Mouse (Mus musculus) hindbrain, embryonic 10.5 days (tissue): ENCODE data around the gene Pet100. TPM values are rescaled to one million over a fixed set of nuclear protein-coding genes. Genes with fewer than 3 reads are reported as not detected.

Source experiments
- DNase-seq: peaks from one replicate; pipeline ENCODE4 v3.0.0-alpha.2; 2017; ENCODE audit warnings: low spot score
- H3K27ac ChIP-seq: fragments of 300-500 bp; sonication (generic); 2 replicates; pipeline ENCODE4 v1.5.1; 2016; ENCODE audit warnings: mild to moderate bottlenecking, moderate library complexity
- H3K27me3 ChIP-seq: fragments of 300-500 bp; sonication (generic); 2 replicates; pipeline ENCODE4 v1.6.1; 2016; ENCODE audit warnings: mild to moderate bottlenecking; ENCODE audit not compliant: poor library complexity, insufficient read depth, severe bottlenecking
- H3K36me3 ChIP-seq: fragments of 300-500 bp; sonication (generic); 2 replicates; pipeline ENCODE4 v1.6.1; 2016; ENCODE audit warnings: mild to moderate bottlenecking, moderate library complexity
- H3K4me1 ChIP-seq: fragments of 300-500 bp; sonication (generic); replicated peaks from 2 replicates; pipeline ENCODE4 v1.6.1; 2016; ENCODE audit warnings: mild to moderate bottlenecking
- H3K4me3 ChIP-seq: fragments of 300-500 bp; sonication (generic); 2 replicates; pipeline ENCODE4 v1.5.1; 2016; ENCODE audit warnings: mild to moderate bottlenecking, moderate library complexity
- H3K9me3 ChIP-seq: fragments of 300-500 bp; sonication (generic); 2 replicates; pipeline ENCODE4 v1.6.1; 2016; ENCODE audit warnings: mild to moderate bottlenecking, moderate library complexity
- WGBS: fragments of 180-500 bp; shearing (Covaris S2); methylation state at CpG from one replicate; pipeline ENCODE4 v1.1.7; 2016; 5-methylcytosine and 5-hydroxymethylcytosine counted together
- polyA plus RNA-seq: library from polyadenylated mRNA; unstranded; fragments of >200 nt; fragmentation: Nextera tagmentation; extraction: Ambion mirVana; gene quantifications from 2 replicates; pipeline ENCODE4 v1.2.1, GENCODE M21; 2016

Pet100 gene
- polyA plus RNA-seq, 1 experiment from 2014 or later, result 115 TPM

DNA sequence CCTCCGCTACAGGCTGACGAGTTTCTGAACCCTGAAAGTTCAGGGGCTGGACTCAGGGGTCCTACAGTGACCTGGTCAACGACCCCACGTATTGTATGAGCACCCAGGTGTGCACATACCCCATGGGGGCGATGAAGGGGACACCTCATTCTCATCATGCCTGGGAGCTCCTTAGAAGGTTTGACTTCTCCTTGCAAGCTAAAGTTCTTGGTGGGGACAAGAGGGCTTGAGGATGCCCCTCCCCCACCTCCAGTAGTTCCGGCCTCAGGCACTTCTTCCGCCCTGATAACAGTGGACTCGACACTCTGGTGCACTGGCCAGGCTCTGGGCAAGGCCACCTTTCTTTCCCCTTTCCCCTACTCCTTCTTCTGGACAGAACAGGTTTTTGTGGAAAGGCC lies 10.1 kb downstream of the Pet100 start:
- 19% methylated on average over 8 of the region's 8 CpGs for WGBS
- H3K4me1 ChIP-seq, result peaks cover 9% of the 10 kb centered on the region
- no peak for DNase-seq
- H3K27ac ChIP-seq, result peak overlapping the region; percentile 80
- H3K27me3 ChIP-seq, result peaks cover 23% of the 10 kb centered on the region; the same call in 1 of the 2 replicates
- H3K36me3 ChIP-seq, result peaks cover 19% of the 10 kb centered on the region
- peak overlapping the region; percentile 66 for H3K4me3 ChIP-seq
- H3K9me3 ChIP-seq, result no peaks in the 10 kb centered on the region

DNA sequence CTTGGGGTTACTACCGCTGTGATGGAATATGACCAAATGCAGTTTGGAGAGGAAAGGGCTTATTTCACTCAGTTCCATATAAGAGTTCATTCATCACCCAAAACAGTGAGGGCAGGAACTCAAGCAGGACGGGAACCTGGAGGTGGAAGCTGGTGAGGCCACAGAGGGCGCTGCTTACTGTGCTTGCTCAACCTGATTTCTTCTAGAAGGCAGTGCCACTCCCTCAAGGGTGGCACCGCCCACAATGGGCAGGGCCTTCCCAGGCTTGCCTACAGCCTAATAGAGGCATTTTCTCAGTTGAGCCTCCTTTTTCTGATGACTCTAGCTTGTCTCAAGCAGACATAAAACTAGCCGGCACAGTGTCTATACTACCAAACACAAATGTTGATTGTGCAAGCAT lies 24.5 kb downstream of the Pet100 start:
- DNase-seq, result no peak

DNA sequence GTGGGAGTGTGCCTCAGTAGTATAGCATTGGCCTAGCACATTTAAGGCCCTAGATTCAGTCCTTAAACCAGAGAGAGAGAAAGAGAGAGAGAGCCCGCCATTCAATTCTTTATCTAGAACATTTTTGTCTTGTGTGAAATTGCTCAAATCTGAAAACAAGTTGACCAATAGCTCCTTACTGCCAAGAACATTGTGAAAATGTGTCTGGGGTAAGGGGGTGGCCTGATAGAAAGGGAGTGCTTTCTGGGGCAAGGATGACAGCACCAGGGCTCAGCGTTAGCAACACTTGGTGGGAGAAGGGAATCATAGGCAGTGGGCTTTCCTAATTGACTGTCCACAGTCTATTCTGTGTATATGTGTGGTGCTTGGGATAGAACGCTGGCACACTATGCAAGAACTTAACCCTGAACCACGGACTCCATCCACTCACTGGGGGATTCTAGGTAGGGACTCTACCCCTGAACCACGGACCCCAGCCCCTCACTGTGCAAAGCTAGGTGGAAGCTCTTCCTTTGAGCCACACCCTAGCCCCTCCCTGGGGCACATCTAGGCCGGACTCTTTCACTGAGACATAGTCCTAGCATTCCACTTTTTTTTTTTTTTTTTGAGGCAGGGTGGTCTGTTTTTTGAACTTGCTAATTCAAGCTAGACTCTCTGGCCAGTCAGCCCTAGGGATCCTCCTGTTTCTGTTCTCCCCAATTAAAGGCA lies 25.6 kb downstream of the Pet100 start:
- H3K4me1 ChIP-seq, result 0 out of 2 replicates have a peak, but pooled peaks cover 5% of the 10 kb centered on the region
- H3K4me3 ChIP-seq, result no peak overlapping the region
- no peaks in the 10 kb centered on the region for H3K9me3 ChIP-seq
- no peak overlapping the region for H3K27ac ChIP-seq
- H3K36me3 ChIP-seq, result no peaks in the 10 kb centered on the region
- DNase-seq, result no peak
- no peaks in the 10 kb centered on the region for H3K27me3 ChIP-seq
- WGBS, result 88% methylated on average over 6 of the region's 6 CpGs

More for the DNA sequence above, 24.5 kb downstream of the Pet100 start:
- Histone ChIP-seq H3K4me3 (no peak overlapping the region), H3K27me3 (no peaks in the 10 kb centered on the region), H3K36me3 (0 out of 2 replicates have a peak, but pooled peaks cover 5% of the 10 kb centered on the region), H3K4me1 (0 out of 2 replicates have a peak, but pooled peaks cover 5% of the 10 kb centered on the region), H3K9me3 (no peaks in the 10 kb centered on the region), H3K27ac (no peak overlapping the region)
- WGBS, result 26% methylated on average over 5 of the region's 5 CpGs

DNA sequence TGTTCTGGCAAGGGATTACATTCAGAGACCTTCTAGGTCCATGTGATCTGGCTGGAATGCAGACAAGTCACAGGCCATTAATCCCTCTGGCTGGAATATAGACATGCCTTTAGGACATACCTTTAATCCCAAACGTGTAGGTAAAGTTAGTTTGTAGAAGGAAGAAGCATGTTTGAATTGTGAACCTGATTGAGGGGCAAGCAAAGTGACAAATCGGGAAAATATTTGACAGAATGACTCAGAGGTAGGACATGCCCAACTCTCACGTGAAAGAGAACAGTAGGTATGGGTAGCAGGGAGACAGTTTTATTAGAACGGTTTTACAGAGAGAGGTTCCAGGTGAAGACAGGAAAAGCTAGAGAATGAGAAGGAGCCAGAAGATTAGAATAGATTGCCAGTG lies 26.2 kb downstream of the Pet100 start:
- 0 out of 2 replicates have a peak, but pooled peaks cover 5% of the 10 kb centered on the region for H3K4me1 ChIP-seq
- H3K9me3 ChIP-seq, result no peaks in the 10 kb centered on the region
- no peak for DNase-seq
- no peak overlapping the region for H3K4me3 ChIP-seq
- WGBS, result 83% methylated on average over 4 of the region's 4 CpGs
- H3K27ac ChIP-seq, result no peak overlapping the region
- H3K27me3 ChIP-seq, result no peaks in the 10 kb centered on the region
- no peaks in the 10 kb centered on the region for H3K36me3 ChIP-seq

DNA sequence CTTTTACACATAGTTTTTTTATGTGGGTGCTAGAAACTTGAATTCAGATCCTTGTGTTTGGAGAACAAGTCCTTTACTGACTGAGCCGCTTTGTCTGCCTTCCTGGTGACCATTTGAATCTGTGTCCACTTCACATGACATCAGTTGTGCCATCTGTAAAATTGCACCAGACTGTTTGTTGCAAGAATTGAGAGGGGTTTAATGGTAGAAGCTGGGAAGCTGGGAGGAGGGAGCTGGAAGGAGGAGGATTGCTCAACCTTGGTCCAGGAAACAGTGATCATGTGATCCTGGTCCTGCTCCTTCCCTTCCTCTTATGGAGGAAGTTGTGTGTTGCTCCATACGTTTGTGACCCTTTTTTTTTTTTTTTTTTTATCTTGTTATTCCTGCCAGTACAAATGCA lies 26.9 kb downstream of the Pet100 start:
- DNase-seq, result no peak
- H3K9me3 ChIP-seq, result no peaks in the 10 kb centered on the region
- no peaks in the 10 kb centered on the region for H3K36me3 ChIP-seq
- no peak overlapping the region for H3K4me3 ChIP-seq
- no peaks in the 10 kb centered on the region for H3K27me3 ChIP-seq
- 0 out of 2 replicates have a peak, but pooled peaks cover 5% of the 10 kb centered on the region for H3K4me1 ChIP-seq
- WGBS, result 67% methylated on average over 2 of the region's 2 CpGs
- no peak overlapping the region for H3K27ac ChIP-seq

DNA sequence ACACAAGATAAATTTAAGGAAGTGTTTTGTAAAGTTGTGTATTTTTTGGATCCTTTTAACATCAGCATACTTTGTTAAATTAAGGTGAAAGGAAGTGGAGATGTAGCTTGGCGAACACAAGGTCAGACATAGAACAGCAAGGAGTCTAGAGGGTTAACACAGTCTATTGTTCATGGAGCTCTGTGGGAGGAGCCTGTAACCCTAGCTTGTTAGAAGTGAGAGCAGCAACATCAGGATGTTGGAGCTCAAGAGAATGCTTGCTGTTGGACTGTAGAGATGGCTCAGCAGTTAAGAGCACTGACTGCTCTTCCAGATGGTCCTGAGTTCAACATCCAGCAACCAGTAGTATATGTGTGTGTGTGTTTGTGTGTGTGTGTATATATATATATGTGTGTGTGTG lies 27.6 kb downstream of the Pet100 start:
- no peaks in the 10 kb centered on the region for H3K9me3 ChIP-seq
- H3K27me3 ChIP-seq, result no peaks in the 10 kb centered on the region
- no peak overlapping the region for H3K4me3 ChIP-seq
- 0 out of 2 replicates have a peak, but pooled peaks cover 5% of the 10 kb centered on the region for H3K4me1 ChIP-seq
- H3K36me3 ChIP-seq, result no peaks in the 10 kb centered on the region
- no peak for DNase-seq
- no peak overlapping the region for H3K27ac ChIP-seq
- 38% methylated on average over 1 of the region's 1 CpGs for WGBS

DNA sequence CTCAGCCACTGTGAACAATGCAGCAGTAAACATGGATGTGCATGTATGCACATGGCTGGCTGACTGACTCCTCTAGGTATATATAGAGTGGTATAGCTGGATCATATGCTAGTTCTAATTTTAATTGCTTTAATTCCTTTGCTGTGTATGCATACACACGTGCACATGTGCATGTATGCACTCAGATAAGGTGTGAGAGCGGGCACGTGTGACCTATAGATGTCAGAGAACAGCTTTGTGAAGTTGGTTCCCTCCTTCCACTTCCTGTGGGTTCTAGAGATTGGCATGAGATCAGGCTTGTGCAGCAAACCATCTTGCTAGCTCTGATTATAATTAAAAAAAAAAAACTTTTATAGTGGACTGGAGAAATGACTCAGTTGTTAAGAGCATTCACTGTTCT lies 31.5 kb downstream of the Pet100 start:
- no peaks in the 10 kb centered on the region for H3K36me3 ChIP-seq
- DNase-seq, result no peak
- WGBS, result 65% methylated on average over 3 of the region's 3 CpGs
- H3K27me3 ChIP-seq, result no peaks in the 10 kb centered on the region
- H3K9me3 ChIP-seq, result no peaks in the 10 kb centered on the region
- peaks cover 19% of the 10 kb centered on the region for H3K4me1 ChIP-seq
- H3K4me3 ChIP-seq, result no peak overlapping the region
- H3K27ac ChIP-seq, result no peak overlapping the region

DNA sequence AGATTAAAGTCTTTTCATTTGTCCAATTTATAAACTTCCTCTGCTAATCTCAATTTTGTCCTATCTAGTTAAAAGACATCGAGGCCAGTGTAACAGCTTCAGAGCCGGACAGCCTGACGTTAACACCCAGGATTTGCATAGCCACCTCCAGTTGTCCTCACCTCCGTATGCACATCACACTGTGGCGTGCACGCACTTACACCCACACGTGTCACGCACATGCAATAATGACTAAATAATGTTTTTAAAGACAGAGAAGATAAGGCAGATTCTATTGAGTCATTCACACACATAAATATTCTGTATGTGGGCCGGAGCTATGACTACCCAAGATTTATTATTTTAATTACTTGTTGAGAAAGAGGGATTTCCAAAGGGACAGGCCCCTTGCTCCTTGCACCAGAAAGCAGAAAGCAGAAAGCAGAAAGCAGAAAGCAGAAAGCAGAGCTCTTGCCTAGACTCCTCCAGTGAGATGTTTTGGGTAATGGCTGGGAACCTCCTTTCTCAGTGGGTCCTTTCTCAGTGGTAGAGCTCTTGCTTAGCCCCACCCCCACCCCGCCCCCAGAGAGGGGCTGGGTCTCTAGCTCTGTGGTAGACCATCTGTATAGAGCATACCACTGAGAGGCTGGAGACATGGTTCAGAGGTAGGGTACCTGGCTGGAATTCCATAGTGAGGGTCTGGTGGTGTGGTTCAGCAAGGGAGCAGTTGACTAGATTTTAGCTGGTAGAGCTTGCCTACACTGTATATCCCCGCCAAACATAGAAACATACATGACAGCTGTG lies 33.6 kb downstream of the Pet100 start:
- H3K27ac ChIP-seq, result no peak overlapping the region
- no peaks in the 10 kb centered on the region for H3K27me3 ChIP-seq
- H3K4me3 ChIP-seq, result no peak overlapping the region
- H3K4me1 ChIP-seq, result peaks cover 14% of the 10 kb centered on the region
- no peak for DNase-seq
- H3K36me3 ChIP-seq, result no peaks in the 10 kb centered on the region
- no peaks in the 10 kb centered on the region for H3K9me3 ChIP-seq
- 75% methylated on average over 11 of the region's 11 CpGs for WGBS

DNA sequence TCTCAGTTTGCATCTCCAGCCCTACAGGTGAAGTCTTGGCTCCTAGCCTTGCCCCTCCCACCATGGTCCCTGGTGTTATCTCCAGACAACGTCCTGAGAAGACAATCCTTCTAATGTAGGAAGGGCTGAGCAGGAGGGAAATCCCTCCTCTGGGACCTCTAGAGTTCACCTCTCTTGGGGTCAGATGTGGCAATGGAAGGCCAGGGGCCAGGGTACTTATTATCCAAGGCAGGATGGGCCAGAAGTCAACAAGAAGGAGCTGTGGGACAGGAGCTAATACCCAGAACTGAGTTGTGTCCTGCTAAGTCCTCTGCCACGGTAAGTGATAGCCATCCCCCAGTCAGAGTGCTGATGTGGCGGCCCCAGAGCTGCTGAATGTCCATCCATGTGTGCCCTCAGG lies 34.2 kb downstream of the Pet100 start, which contains the start of gene Retn:
TSS of gene Retn (plus strand) at position 245 of the 400 bp plus-strand sequence.
- no peak for DNase-seq
- Histone ChIP-seq H3K9me3 (no peaks in the 10 kb centered on the region), H3K4me3 (no peak within 1 kb of the TSS), H3K36me3 (no peaks in the 10 kb centered on the region), H3K27me3 (no peaks in the 10 kb centered on the region), H3K4me1 (peaks cover 14% of the 10 kb centered on the region), H3K27ac (no peak within 1 kb of the TSS)
- 67% methylated on average over 3 of the region's 3 CpGs for WGBS

DNA sequence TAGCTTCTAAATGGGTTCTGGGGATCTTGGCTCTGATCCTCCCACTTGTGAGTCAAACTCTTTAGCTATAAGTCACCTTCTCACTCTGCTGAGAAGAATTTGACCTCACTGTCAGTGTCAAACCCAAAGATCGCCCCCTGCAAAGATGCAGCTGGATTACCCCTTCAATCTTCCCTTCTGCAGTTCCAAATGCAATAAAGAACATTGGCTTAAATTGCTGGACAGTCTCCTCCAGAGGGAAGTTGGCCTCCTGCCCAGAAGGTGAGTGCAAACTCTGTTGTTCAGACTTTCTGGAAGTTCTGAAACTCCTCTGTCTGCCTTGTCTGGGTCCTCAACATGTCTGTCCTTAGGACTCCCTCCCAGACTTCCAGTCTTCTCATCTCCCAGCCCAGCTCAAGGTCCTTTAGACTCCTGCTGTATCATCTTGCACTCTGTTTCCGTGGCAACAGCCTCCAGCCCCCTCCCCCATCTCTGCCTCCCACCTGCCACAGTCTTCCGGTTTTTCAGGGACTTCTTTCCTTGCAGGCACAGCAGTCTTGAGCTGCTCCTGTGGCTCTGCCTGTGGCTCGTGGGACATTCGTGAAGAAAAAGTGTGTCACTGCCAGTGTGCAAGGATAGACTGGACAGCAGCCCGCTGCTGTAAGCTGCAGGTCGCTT lies 35.5 kb downstream of the Pet100 start:
- DNase-seq, result peak; percentile 51
- 27% methylated on average over 7 of the region's 7 CpGs for WGBS
- H3K4me3 ChIP-seq, result peak overlapping the region; percentile 29; the same call in 1 of the 2 replicates
- H3K27me3 ChIP-seq, result no peaks in the 10 kb centered on the region
- H3K4me1 ChIP-seq, result peaks cover 14% of the 10 kb centered on the region
- no peaks in the 10 kb centered on the region for H3K9me3 ChIP-seq
- no peak overlapping the region for H3K27ac ChIP-seq
- no peaks in the 10 kb centered on the region for H3K36me3 ChIP-seq

DNA sequence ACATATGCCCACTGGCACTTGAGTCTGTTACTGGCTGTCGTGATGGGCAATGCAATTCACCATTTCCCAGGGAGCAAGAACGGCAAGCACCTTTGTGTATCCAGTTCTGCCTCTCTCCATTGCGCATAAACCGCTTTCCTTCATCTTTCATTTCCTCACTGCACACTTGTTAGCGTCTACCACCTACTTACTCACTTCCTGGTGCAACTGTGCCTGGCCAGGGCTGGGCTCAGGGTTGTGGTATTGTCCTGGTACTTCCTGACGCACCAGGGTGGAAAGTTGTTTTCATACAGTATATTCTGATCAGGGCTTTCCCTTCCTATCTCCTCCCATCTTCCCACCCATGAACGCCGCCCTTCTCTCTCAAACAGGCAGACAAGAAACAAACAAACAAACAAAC lies 39.5 kb downstream of the Pet100 start:
- no peak overlapping the region for H3K27ac ChIP-seq
- H3K4me3 ChIP-seq, result no peak overlapping the region
- DNase-seq, result no peak
- H3K9me3 ChIP-seq, result no peaks in the 10 kb centered on the region
- 79% methylated on average over 8 of the region's 8 CpGs for WGBS
- peaks cover 14% of the 10 kb centered on the region for H3K4me1 ChIP-seq
- H3K36me3 ChIP-seq, result no peaks in the 10 kb centered on the region
- no peaks in the 10 kb centered on the region for H3K27me3 ChIP-seq

DNA sequence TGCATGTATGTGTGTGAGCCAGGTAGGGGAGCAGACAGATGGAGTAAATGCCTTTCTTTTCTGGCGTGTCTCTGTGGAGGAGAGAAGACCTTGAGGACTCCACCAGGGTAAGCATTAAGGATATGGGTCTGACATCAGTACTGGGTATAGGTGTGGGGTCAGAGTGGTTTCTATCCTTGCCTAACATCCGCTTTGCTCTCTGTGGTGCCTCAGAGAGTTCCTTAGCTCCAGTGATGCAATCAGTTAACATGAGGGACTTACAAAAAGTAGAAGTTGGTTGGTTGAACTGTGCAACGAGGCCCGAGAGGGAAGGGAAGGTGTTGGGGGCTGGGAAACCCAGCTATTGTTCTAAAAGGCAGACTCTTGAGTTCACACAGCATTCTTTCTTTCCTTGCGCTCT lies 43.1 kb downstream of the Pet100 start:
- no peaks in the 10 kb centered on the region for H3K9me3 ChIP-seq
- H3K27me3 ChIP-seq, result no peaks in the 10 kb centered on the region
- no peaks in the 10 kb centered on the region for H3K36me3 ChIP-seq
- no peak overlapping the region for H3K4me3 ChIP-seq
- no peak overlapping the region for H3K27ac ChIP-seq
- DNase-seq, result no peak
- 69% methylated on average over 5 of the region's 5 CpGs for WGBS
- no peaks in the 10 kb centered on the region for H3K4me1 ChIP-seq

DNA sequence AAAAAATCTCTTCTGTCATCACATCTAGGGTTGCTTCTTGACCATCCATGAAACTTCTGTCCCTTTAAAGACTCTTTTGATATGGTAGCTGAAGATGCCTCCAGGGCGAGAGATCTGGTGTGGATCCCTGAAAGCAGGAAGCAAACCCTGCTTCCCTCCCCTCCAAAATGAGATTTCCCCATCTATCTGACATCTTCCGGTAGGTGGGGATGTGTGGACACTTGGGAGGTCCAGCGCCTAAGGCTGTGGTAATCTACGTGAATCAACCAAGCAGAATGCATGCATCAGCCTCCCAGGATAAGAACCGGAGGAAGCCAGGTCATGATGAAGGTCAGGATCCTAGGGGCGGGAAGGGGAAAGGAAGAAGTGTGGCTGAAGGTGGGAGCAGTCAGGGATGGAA lies 44.2 kb downstream of the Pet100 start, which contains the start of gene Mcemp1:
TSS of gene Mcemp1 (plus strand) at position 248 of the 400 bp plus-strand sequence.
- no peaks in the 10 kb centered on the region for H3K27me3 ChIP-seq
- DNase-seq, result no peak
- WGBS, result 71% methylated on average over 6 of the region's 6 CpGs
- H3K9me3 ChIP-seq, result no peaks in the 10 kb centered on the region
- no peaks in the 10 kb centered on the region for H3K4me1 ChIP-seq
- H3K27ac ChIP-seq, result no peak within 1 kb of the TSS
- no peak within 1 kb of the TSS for H3K4me3 ChIP-seq
- H3K36me3 ChIP-seq, result no peaks in the 10 kb centered on the region
